Mouse (Mus musculus): ENCODE results near the gene Gpr153. TPM values are rescaled to one million over a fixed set of nuclear protein-coding genes. Genes with fewer than 3 reads are reported as not detected.

Gpr153 gene
- polyA plus RNA-seq, 1 experiment from 2014 or later, result 3.0 TPM

DNA sequence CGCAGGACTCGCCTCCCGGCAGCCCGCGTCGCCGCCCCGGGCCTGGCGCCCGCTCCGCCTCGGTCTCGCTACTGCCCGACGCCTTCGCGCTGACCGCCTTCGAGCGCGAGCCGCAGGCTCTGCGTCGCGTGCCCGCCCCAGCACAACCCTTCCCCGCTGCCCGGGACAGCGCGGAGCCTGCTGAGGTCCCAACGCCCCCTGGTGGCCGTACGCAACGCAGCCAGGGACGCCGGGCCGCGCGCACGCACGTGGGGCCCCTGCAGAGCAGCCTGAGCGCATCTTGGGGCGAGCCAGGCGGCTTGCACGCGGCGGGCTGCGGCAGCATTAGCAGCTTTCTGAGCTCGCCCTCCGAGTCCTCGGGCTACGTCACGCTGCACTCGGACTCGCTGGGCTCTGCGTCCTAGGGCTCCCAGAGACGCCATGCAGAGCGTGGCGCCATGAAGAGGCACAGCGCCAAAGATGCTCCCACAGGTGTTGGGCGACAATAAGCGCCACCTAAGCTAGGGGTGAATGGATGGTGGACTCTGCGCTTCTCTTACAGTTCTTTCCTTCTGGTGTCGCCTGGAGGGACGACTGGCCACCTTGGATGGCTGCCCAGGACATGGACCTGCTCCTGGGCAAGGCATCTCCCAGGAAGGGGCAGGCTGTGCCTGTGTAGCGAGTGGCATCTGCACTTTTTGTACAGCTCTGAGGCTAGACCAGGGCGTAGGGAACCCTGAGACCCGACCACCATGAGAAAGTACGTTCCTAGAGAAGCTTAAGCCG, 9.3 kb downstream of the Gpr153 start:
- Histone ChIP-seq H3K4me3 (peak overlapping the region; percentile 44), H3K27ac (no peak overlapping the region; the same call in 1 of the 2 replicates), H3K27me3 (ENCODE audit: low read depth, poor library complexity, severe bottlenecking) (peaks cover 97% of the 10 kb centered on the region), H3K36me3 (no peaks in the 10 kb centered on the region), H3K4me1 (peaks cover 23% of the 10 kb centered on the region), H3K9me3 (replicated peaks) (no peaks in the 10 kb centered on the region)
- peak; percentile 94 for DNase-seq (ENCODE audit: low spot score)
- WGBS, result 4% methylated on average over 70 of the region's 70 CpGs

GRCm38 (mm10) chr4:152285505-152285904, 11.5 kb downstream of the Gpr153 start:
- peaks cover 31% of the 10 kb centered on the region for H3K4me1 ChIP-seq
- peaks cover 96% of the 10 kb centered on the region for H3K27me3 ChIP-seq (ENCODE audit: low read depth, poor library complexity, severe bottlenecking)
- 5% methylated on average over 10 of the region's 10 CpGs for WGBS

DNA sequence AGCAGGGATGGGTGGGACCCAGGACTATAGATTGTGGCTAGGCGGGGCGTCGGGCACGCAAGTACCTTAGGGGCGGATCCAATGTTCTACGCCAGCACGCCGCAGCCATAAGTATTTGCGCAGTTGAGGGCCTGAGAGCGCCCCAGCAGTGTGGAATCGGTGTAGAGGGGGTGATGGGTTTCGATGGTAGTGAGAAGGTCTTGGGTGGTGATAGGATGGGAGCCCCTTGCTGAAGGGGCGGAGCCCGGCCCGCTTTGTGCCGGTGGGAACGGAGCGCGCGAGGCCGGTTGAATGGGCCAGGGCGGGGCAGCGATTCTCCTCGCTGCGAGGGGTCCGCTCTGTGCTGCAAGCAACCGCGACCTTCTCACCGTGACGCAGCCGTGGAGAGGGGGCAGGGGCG, 12.2 kb downstream of the Gpr153 start:
- Histone ChIP-seq H3K36me3 (no peaks in the 10 kb centered on the region), H3K4me3 (peak overlapping the region; percentile 14; the same call in 1 of the 2 replicates), H3K27ac (no peak overlapping the region), H3K9me3 (replicated peaks) (no peaks in the 10 kb centered on the region), H3K27me3 (ENCODE audit: low read depth, poor library complexity, severe bottlenecking) (peaks cover 96% of the 10 kb centered on the region), H3K4me1 (peaks cover 37% of the 10 kb centered on the region)
- WGBS, result 4% methylated on average over 32 of the region's 32 CpGs
- no peak for DNase-seq (ENCODE audit: low spot score)

More at GRCm38 (mm10) chr4:152285505-152285904, 11.5 kb downstream of the Gpr153 start:
- H3K36me3 ChIP-seq, result no peaks in the 10 kb centered on the region
- no peak overlapping the region for H3K4me3 ChIP-seq
- no peaks in the 10 kb centered on the region for H3K9me3 ChIP-seq (replicated peaks)
- peak; percentile 75 for DNase-seq (ENCODE audit: low spot score)
- no peak overlapping the region for H3K27ac ChIP-seq

- H3K4me3 ChIP-seq, result no peak overlapping the region
- H3K27ac ChIP-seq, result no peak overlapping the region
- no peaks in the 10 kb centered on the region for H3K36me3 ChIP-seq
- WGBS, result 6% methylated on average over 26 of the region's 26 CpGs
- H3K4me1 ChIP-seq, result peaks cover 38% of the 10 kb centered on the region
- DNase-seq (ENCODE audit: low spot score), result peak; percentile 88
- peaks cover 96% of the 10 kb centered on the region for H3K27me3 ChIP-seq (ENCODE audit: low read depth, poor library complexity, severe bottlenecking)
- no peaks in the 10 kb centered on the region for H3K9me3 ChIP-seq (replicated peaks)
Measured at GRCm38 (mm10) chr4:152286887-152287286, 12.9 kb downstream of the Gpr153 start.

GRCm38 (mm10) chr4:152287317-152288120, 13.5 kb downstream of the Gpr153 start:
- DNase-seq (ENCODE audit: low spot score), result no peak
- H3K27me3 ChIP-seq (ENCODE audit: low read depth, poor library complexity, severe bottlenecking), result peaks cover 96% of the 10 kb centered on the region
- peaks cover 44% of the 10 kb centered on the region for H3K4me1 ChIP-seq
- WGBS, result 17% methylated on average over 19 of the region's 19 CpGs
- no peaks in the 10 kb centered on the region for H3K36me3 ChIP-seq
- H3K27ac ChIP-seq, result no peak overlapping the region
- no peaks in the 10 kb centered on the region for H3K9me3 ChIP-seq (replicated peaks)
- H3K4me3 ChIP-seq, result no peak overlapping the region

- Histone ChIP-seq H3K4me1 (peaks cover 40% of the 10 kb centered on the region), H3K27me3 (ENCODE audit: low read depth, poor library complexity, severe bottlenecking) (peaks cover 96% of the 10 kb centered on the region), H3K27ac (no peak overlapping the region), H3K36me3 (no peaks in the 10 kb centered on the region), H3K9me3 (replicated peaks) (no peaks in the 10 kb centered on the region), H3K4me3 (no peak overlapping the region)
- DNase-seq (ENCODE audit: low spot score), result no peak
- 57% methylated on average over 18 of the region's 18 CpGs for WGBS
Measured at GRCm38 (mm10) chr4:152288398-152288945, 14.4 kb downstream of the Gpr153 start.

DNA sequence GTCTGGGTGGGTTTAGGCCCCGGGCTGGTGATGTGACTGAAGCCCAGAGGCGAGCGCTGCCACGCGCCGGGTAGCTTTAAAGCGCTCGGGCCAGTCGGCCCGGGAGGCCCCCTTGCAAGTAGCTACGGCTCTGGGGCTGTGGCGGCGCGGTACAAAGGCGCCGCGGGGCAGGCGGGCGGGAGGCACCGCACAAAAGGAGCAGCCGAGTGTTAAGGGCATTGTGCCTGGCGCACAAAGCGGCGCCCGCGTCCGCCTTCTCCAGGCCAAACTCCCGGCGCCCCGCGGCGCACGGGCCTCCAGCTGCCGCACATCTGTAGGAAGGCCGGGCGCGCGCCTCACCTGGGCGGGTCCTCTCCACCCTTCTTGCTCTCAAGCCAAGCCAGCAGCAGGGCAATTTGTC, 16.4 kb downstream of the Gpr153 start:
- Histone ChIP-seq H3K27ac (peak overlapping the region; percentile 46; the same call in 1 of the 2 replicates), H3K36me3 (no peaks in the 10 kb centered on the region), H3K9me3 (replicated peaks) (no peaks in the 10 kb centered on the region), H3K27me3 (ENCODE audit: low read depth, poor library complexity, severe bottlenecking) (peaks cover 95% of the 10 kb centered on the region), H3K4me3 (peak overlapping the region; percentile 44), H3K4me1 (peaks cover 46% of the 10 kb centered on the region)
- 0% methylated on average over 39 of the region's 39 CpGs for WGBS
- DNase-seq (ENCODE audit: low spot score), result no peak

- Histone ChIP-seq H3K4me1 (peaks cover 52% of the 10 kb centered on the region), H3K27ac (no peak overlapping the region), H3K27me3 (ENCODE audit: low read depth, poor library complexity, severe bottlenecking) (peaks cover 95% of the 10 kb centered on the region), H3K36me3 (no peaks in the 10 kb centered on the region), H3K9me3 (replicated peaks) (no peaks in the 10 kb centered on the region), H3K4me3 (peak overlapping the region; percentile 44)
- no peak for DNase-seq (ENCODE audit: low spot score)
- 14% methylated on average over 11 of the region's 11 CpGs for WGBS
Measured at GRCm38 (mm10) chr4:152290991-152291390, 17.0 kb downstream of the Gpr153 start.

- Histone ChIP-seq H3K9me3 (replicated peaks) (no peaks in the 10 kb centered on the region), H3K4me3 (peak within 1 kb of the TSS; percentile 44), H3K27ac (no peak within 1 kb of the TSS), H3K27me3 (ENCODE audit: low read depth, poor library complexity, severe bottlenecking) (peaks cover 90% of the 10 kb centered on the region), H3K36me3 (no peaks in the 10 kb centered on the region), H3K4me1 (peaks cover 52% of the 10 kb centered on the region)
- DNase-seq (ENCODE audit: low spot score), result no peak
- WGBS, result 26% methylated on average over 6 of the region's 6 CpGs
Measured at GRCm38 (mm10) chr4:152291562-152291961, 17.5 kb downstream of the Gpr153 start, which contains the start of gene Hes3. Hes3 (minus strand) TSS chr4:152291662.

- Histone ChIP-seq H3K9me3 (replicated peaks) (no peaks in the 10 kb centered on the region), H3K4me1 (peaks cover 50% of the 10 kb centered on the region), H3K4me3 (no peak overlapping the region), H3K36me3 (no peaks in the 10 kb centered on the region), H3K27ac (no peak overlapping the region), H3K27me3 (ENCODE audit: low read depth, poor library complexity, severe bottlenecking) (peaks cover 84% of the 10 kb centered on the region)
- no peak for DNase-seq (ENCODE audit: low spot score)
- WGBS, result 30% methylated on average over 12 of the region's 12 CpGs
Measured at GRCm38 (mm10) chr4:152292102-152292765, 18.2 kb downstream of the Gpr153 start.

DNA sequence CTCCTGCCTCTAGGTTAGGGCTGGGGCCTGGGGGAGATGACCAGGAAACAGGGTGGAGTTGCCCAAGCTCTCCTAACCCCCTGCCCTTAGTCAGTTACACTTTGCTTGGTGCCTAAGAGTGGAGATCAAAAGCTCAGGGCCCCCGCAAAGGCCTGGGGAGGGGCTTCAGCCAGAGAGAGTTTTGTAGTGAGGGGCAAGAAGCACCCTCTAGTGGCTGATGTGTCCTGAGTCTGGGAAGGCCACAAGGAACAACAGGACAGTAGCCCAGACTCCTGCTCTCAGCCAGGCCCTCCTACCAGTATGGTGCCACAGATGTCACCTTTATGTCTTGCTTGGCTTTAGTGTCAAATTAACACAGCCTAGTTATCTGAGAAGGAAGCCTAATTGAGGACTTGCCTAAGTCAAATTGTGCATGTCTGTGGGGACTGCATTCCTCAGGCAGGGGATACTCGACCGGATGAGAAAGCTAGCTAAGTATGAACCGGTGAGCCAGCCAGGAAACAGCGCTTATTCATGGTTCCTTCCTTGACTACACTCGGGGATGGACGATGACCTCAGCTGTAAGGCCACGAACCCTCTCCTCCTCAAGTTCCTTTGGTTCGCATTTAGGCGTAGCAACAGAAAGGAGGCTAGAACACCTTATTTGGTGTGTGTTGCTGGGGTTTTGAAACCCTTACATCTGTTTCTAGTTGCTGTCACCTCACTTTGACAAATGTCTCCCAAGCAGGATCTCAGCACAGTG, 20.3 kb downstream of the Gpr153 start:
- H3K36me3 ChIP-seq, result peaks cover under 1% of the 10 kb centered on the region; the same call in 1 of the 2 replicates
- no peak for DNase-seq (ENCODE audit: low spot score)
- H3K27me3 ChIP-seq (ENCODE audit: low read depth, poor library complexity, severe bottlenecking), result peaks cover 67% of the 10 kb centered on the region
- 40% methylated on average over 10 of the region's 10 CpGs for WGBS
- H3K9me3 ChIP-seq (replicated peaks), result no peaks in the 10 kb centered on the region
- H3K4me1 ChIP-seq, result peaks cover 68% of the 10 kb centered on the region
- no peak overlapping the region for H3K27ac ChIP-seq
- H3K4me3 ChIP-seq, result no peak overlapping the region

GRCm38 (mm10) chr4:152295916-152296315, 21.9 kb downstream of the Gpr153 start:
- no peak for DNase-seq (ENCODE audit: low spot score)
- peak overlapping the region; percentile 100; the same call in 1 of the 2 replicates for H3K4me3 ChIP-seq
- 55% methylated on average over 4 of the region's 4 CpGs for WGBS
- peaks cover 16% of the 10 kb centered on the region for H3K36me3 ChIP-seq
- peaks cover 56% of the 10 kb centered on the region for H3K4me1 ChIP-seq
- peaks cover 51% of the 10 kb centered on the region for H3K27me3 ChIP-seq (ENCODE audit: low read depth, poor library complexity, severe bottlenecking)
- no peak overlapping the region for H3K27ac ChIP-seq
- no peaks in the 10 kb centered on the region for H3K9me3 ChIP-seq (replicated peaks)

Measured in limb, embryonic 10.5 days (tissue).